Mouse (Mus musculus): ENCODE results near the gene Abca1. TPM values are rescaled to one million over a fixed set of nuclear protein-coding genes. Genes with fewer than 3 reads are reported as not detected.

The Abca1 gene
- polyA plus RNA-seq, 1 experiment from 2014 or later: 236 TPM

GRCm38 (mm10) chr4:53144571-53144970 lies 15.1 kb downstream of the Abca1 start:
- Histone ChIP-seq H3K4me3 (ENCODE audit: inconsistent target) (no peak overlapping the region), H3K27ac (no peak overlapping the region)
- WGBS (ENCODE audit: missing documents): 97% methylated on average over 8 of the region's 10 CpGs

GRCm38 (mm10) chr4:53144021-53144420 lies 15.7 kb downstream of the Abca1 start:
- no peak overlapping the region for H3K27ac ChIP-seq
- WGBS (ENCODE audit: missing documents): 91% methylated on average over 7 of the region's 8 CpGs
- peaks cover 88% of the 10 kb centered on the region for H3K79me2 ChIP-seq (ENCODE audit: inconsistent target)
- H3K36me3 ChIP-seq (ENCODE audit: inconsistent target): peaks cover 65% of the 10 kb centered on the region
- H3K4me3 ChIP-seq (ENCODE audit: inconsistent target): no peak overlapping the region

More at GRCm38 (mm10) chr4:53144571-53144970, 15.1 kb downstream of the Abca1 start:
- H3K79me2 ChIP-seq (ENCODE audit: inconsistent target): peaks cover 88% of the 10 kb centered on the region
- peaks cover 60% of the 10 kb centered on the region for H3K36me3 ChIP-seq (ENCODE audit: inconsistent target)

GRCm38 (mm10) chr4:53140678-53141077 lies 19.0 kb downstream of the Abca1 start:
- no peak overlapping the region for H3K27ac ChIP-seq
- H3K79me2 ChIP-seq (ENCODE audit: inconsistent target): peaks cover 88% of the 10 kb centered on the region
- no peak overlapping the region for H3K4me3 ChIP-seq (ENCODE audit: inconsistent target)
- H3K36me3 ChIP-seq (ENCODE audit: inconsistent target): peaks cover 91% of the 10 kb centered on the region
- 97% methylated on average over 6 of the region's 6 CpGs for WGBS (ENCODE audit: missing documents)

GRCm38 (mm10) chr4:53139495-53139894 lies 20.2 kb downstream of the Abca1 start:
- Histone ChIP-seq H3K36me3 (ENCODE audit: inconsistent target) (peaks cover 82% of the 10 kb centered on the region), H3K4me3 (ENCODE audit: inconsistent target) (no peak overlapping the region), H3K79me2 (ENCODE audit: inconsistent target) (peaks cover 88% of the 10 kb centered on the region), H3K27ac (no peak overlapping the region)
- WGBS (ENCODE audit: missing documents): 90% methylated on average over 2 of the region's 2 CpGs

- WGBS (ENCODE audit: missing documents): 100% methylated on average over 3 of the region's 3 CpGs
- H3K27ac ChIP-seq: no peak overlapping the region
- no peak overlapping the region for H3K4me3 ChIP-seq (ENCODE audit: inconsistent target)
- H3K36me3 ChIP-seq (ENCODE audit: inconsistent target): peaks cover 76% of the 10 kb centered on the region
- peaks cover 88% of the 10 kb centered on the region; the same call in 1 of the 2 replicates for H3K79me2 ChIP-seq (ENCODE audit: inconsistent target)
These were observed 20.7 kb downstream of the Abca1 start for GRCm38 (mm10) chr4:53138974-53139373.

- Histone ChIP-seq H3K79me2 (ENCODE audit: inconsistent target) (peaks cover 86% of the 10 kb centered on the region; the same call in 1 of the 2 replicates), H3K36me3 (ENCODE audit: inconsistent target) (peaks cover 70% of the 10 kb centered on the region), H3K27ac (no peak overlapping the region), H3K4me3 (ENCODE audit: inconsistent target) (no peak overlapping the region)
- WGBS (ENCODE audit: missing documents): 94% methylated on average over 2 of the region's 2 CpGs
These were observed 22.6 kb downstream of the Abca1 start for GRCm38 (mm10) chr4:53137087-53137486.

GRCm38 (mm10) chr4:53134816-53135215 lies 24.9 kb downstream of the Abca1 start:
- Histone ChIP-seq H3K27ac (no peak overlapping the region), H3K36me3 (ENCODE audit: inconsistent target) (peaks cover 73% of the 10 kb centered on the region), H3K79me2 (ENCODE audit: inconsistent target) (peaks cover 75% of the 10 kb centered on the region; the same call in 1 of the 2 replicates), H3K4me3 (ENCODE audit: inconsistent target) (no peak overlapping the region)
- WGBS (ENCODE audit: missing documents): 97% methylated on average over 7 of the region's 7 CpGs

- WGBS (ENCODE audit: missing documents): 79% methylated on average over 4 of the region's 4 CpGs
- Histone ChIP-seq H3K4me3 (ENCODE audit: inconsistent target) (no peak overlapping the region), H3K79me2 (ENCODE audit: inconsistent target) (peaks cover 75% of the 10 kb centered on the region; the same call in 1 of the 2 replicates), H3K36me3 (ENCODE audit: inconsistent target) (peaks cover 73% of the 10 kb centered on the region), H3K27ac (no peak overlapping the region)
These were observed 25.7 kb downstream of the Abca1 start for GRCm38 (mm10) chr4:53133995-53134394.

- peaks cover 51% of the 10 kb centered on the region; the same call in 1 of the 2 replicates for H3K79me2 ChIP-seq (ENCODE audit: inconsistent target)
- no peak overlapping the region for H3K27ac ChIP-seq
- WGBS (ENCODE audit: missing documents): 92% methylated on average over 4 of the region's 5 CpGs
- no peak overlapping the region for H3K4me3 ChIP-seq (ENCODE audit: inconsistent target)
- peaks cover 70% of the 10 kb centered on the region for H3K36me3 ChIP-seq (ENCODE audit: inconsistent target)
These were observed 28.2 kb downstream of the Abca1 start for GRCm38 (mm10) chr4:53131538-53131937.

- H3K36me3 ChIP-seq (ENCODE audit: inconsistent target): peaks cover 70% of the 10 kb centered on the region
- 97% methylated on average over 6 of the region's 6 CpGs for WGBS (ENCODE audit: missing documents)
- H3K27ac ChIP-seq: no peak overlapping the region
- no peak overlapping the region for H3K4me3 ChIP-seq (ENCODE audit: inconsistent target)
- peaks cover 45% of the 10 kb centered on the region; the same call in 1 of the 2 replicates for H3K79me2 ChIP-seq (ENCODE audit: inconsistent target)
These were observed 28.8 kb downstream of the Abca1 start for GRCm38 (mm10) chr4:53130622-53131517.

GRCm38 (mm10) chr4:53129716-53130301 lies 29.9 kb downstream of the Abca1 start:
- Histone ChIP-seq H3K4me3 (ENCODE audit: inconsistent target) (no peak overlapping the region), H3K36me3 (ENCODE audit: inconsistent target) (peaks cover 69% of the 10 kb centered on the region), H3K27ac (no peak overlapping the region), H3K79me2 (ENCODE audit: inconsistent target) (peaks cover 34% of the 10 kb centered on the region; the same call in 1 of the 2 replicates)
- WGBS (ENCODE audit: missing documents): 95% methylated on average over 11 of the region's 11 CpGs

- H3K36me3 ChIP-seq (ENCODE audit: inconsistent target): peaks cover 62% of the 10 kb centered on the region
- 97% methylated on average over 5 of the region's 5 CpGs for WGBS (ENCODE audit: missing documents)
These were observed 32.4 kb downstream of the Abca1 start for GRCm38 (mm10) chr4:53127266-53127665.

GRCm38 (mm10) chr4:53126794-53127193 lies 32.9 kb downstream of the Abca1 start:
- Histone ChIP-seq H3K4me3 (ENCODE audit: inconsistent target) (no peak overlapping the region), H3K36me3 (ENCODE audit: inconsistent target) (peaks cover 57% of the 10 kb centered on the region), H3K79me2 (ENCODE audit: inconsistent target) (peaks cover 34% of the 10 kb centered on the region; the same call in 1 of the 2 replicates), H3K27ac (peak overlapping the region; percentile 41)
- 67% methylated on average over 7 of the region's 7 CpGs for WGBS (ENCODE audit: missing documents)

More at GRCm38 (mm10) chr4:53127266-53127665, 32.4 kb downstream of the Abca1 start:
- H3K79me2 ChIP-seq (ENCODE audit: inconsistent target): peaks cover 34% of the 10 kb centered on the region; the same call in 1 of the 2 replicates
- H3K27ac ChIP-seq: peak overlapping the region; percentile 41
- no peak overlapping the region for H3K4me3 ChIP-seq (ENCODE audit: inconsistent target)

- H3K27ac ChIP-seq: peak overlapping the region; percentile 74
- H3K36me3 ChIP-seq (ENCODE audit: inconsistent target): peaks cover 39% of the 10 kb centered on the region
- WGBS (ENCODE audit: missing documents): 52% methylated on average over 10 of the region's 10 CpGs
- H3K4me3 ChIP-seq (ENCODE audit: inconsistent target): no peak overlapping the region
- peaks cover 31% of the 10 kb centered on the region; the same call in 1 of the 2 replicates for H3K79me2 ChIP-seq (ENCODE audit: inconsistent target)
These were observed 34.7 kb downstream of the Abca1 start for GRCm38 (mm10) chr4:53124837-53125490.

Measured in macrophage (primary cell).